Mouse (Mus musculus) olfactory bulb, adult 2 months (tissue): ENCODE measurements around the gene Dlx4. TPM values are rescaled to one million over a fixed set of nuclear protein-coding genes. Genes with fewer than 3 reads are reported as not detected.

Experiments
- H3K27ac ChIP-seq: fragments of 200-500 bp; 2 replicates; pipeline ENCODE4 v1.5.1; 2012; ENCODE audit warnings: low read depth, low read length; ENCODE audit not compliant: insufficient read depth
- H3K4me1 ChIP-seq: fragments of 200-500 bp; 2 replicates; pipeline ENCODE4 v1.6.1; 2012; ENCODE audit warnings: low read length; ENCODE audit not compliant: control insufficient read depth, insufficient read depth
- H3K4me3 ChIP-seq: fragments of 200-500 bp; 2 replicates; pipeline ENCODE4 v1.5.1; 2012; ENCODE audit warnings: mild to moderate bottlenecking, low read depth, low read length, moderate library complexity; ENCODE audit not compliant: insufficient read depth
- CTCF ChIP-seq: fragments of 200-500 bp; IDR thresholded peaks from 2 replicates; pipeline ENCODE4 v1.5.1; 2012; ENCODE audit warnings: low read depth, mild to moderate bottlenecking, low read length, moderate library complexity; ENCODE audit not compliant: insufficient read depth
- POLR2A ChIP-seq: fragments of 200-500 bp; IDR thresholded peaks from 2 replicates; pipeline ENCODE4 v1.6.1; 2012; ENCODE audit warnings: mild to moderate bottlenecking, low read depth, low read length, moderate library complexity; ENCODE audit not compliant: insufficient read depth
- WGBS: fragments of 180-500 bp; shearing (Covaris S2); methylation state at CpG from one replicate; pipeline ENCODE4 v1.1.7; 2018; 5-methylcytosine and 5-hydroxymethylcytosine counted together
- polyA plus RNA-seq: library from polyadenylated mRNA; stranded (reverse); fragments of >200 nt; gene quantifications from 2 replicates; pipeline ENCODE4 v1.2.4, GENCODE M21; 2012; ENCODE audit warnings: low replicate concordance; ENCODE audit not compliant: missing spikeins, insufficient read depth, insufficient read length

Gene Dlx4
- polyA plus RNA-seq, 1 experiment: not detected

DNA sequence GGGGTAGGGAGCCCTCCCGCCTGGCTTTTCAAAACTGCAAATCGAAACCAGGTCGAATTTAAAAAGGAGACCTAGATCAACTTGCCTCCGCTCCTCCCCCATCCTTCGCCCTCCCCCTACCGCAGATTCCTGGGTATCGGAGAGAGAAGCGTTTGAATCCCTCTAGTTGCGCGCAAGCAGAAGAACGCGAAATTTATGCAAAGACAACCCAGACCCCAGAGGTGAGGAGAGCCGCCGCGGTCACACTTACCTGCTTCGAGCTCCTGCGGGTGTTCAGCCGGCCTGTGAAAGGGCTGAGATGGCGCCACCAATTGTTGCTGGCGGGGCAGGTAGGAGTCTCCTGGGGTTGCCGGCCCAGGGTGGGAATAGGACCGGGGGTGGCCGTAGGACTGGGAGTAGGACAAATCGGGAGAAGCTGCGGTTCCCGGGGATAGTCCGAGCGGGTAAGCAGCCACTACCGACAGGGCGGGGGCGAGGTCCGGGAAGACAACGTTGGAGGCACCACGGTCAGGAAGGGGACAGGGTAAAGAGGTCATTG is 1.0 kb downstream of the Dlx4 start:
- TF ChIP-seq POLR2A (no peak), CTCF (no peak)
- peaks cover 21% of the 10 kb centered on the region for H3K4me1 ChIP-seq
- 1% methylated on average over 34 of the region's 34 CpGs for WGBS
- H3K27ac ChIP-seq: no peak overlapping the region
- H3K4me3 ChIP-seq: no peak overlapping the region

DNA sequence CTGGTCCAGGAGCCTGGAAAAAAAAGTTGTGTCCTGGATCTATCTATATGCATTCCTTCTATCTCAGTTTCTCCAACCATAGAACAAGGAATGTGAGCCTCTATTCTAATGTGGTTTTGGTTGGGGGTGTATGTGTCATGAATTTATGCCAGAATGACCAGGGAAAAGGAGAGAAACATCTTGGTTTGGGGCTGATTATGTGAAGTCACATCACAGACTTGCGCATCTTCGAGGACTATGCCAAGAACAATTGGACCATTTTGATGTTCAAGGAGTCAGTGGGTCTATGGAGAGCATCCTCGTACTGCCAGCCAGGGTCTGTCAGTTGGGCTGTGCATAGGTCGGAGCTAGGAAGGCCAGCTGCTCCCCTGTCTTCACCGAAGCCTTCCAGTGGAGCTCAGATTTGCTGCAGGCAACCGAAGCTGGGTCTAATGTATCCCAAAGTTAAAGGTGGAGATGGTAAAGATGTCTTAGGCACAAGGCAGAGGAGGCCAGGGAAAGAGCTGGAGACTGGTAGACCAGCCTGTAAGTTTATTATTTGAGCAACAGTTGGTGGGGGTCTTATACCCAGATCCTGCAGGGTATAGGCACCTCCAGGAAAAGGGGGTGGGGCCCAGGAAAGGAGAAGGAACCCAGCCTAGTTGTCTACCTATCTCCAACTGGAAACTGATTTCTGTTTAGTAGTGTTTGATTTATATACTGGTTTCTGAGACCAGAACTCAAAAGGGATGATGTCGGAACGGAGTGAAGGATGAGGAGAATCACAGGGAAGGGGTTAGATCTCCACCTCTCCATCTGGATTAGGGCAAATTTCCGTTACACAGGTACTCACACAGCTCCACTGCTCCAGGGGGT is 1.7 kb downstream of the Dlx4 start:
- 15% methylated on average over 9 of the region's 9 CpGs for WGBS
- Histone ChIP-seq H3K27ac (no peak overlapping the region), H3K4me1 (peaks cover 21% of the 10 kb centered on the region), H3K4me3 (no peak overlapping the region)
- TF ChIP-seq CTCF: no peak
- no peak for TF ChIP-seq POLR2A

DNA sequence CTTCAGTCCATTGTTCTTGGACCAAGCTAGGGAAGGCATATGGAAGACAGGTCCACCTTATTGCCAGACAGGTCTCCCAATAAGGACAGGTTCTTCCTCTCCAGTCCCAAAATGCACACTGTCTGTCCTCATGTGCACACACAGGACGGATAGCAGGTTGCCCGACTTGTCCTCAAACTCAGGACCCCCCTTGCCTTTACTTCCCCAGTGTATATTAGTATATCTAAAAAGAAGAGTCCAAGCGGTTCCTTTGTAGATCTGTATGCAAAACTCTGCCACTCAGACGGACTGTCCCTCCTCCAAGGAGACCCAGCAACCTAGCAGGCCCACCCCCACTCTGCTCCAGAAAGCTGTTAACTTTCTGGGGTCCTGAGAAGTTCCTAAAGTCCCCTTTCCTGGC is 2.4 kb downstream of the Dlx4 start:
- WGBS: 10% methylated on average over 4 of the region's 4 CpGs
- no peak overlapping the region for H3K27ac ChIP-seq
- TF ChIP-seq POLR2A (no peak), CTCF (no peak)
- peaks cover 21% of the 10 kb centered on the region for H3K4me1 ChIP-seq
- no peak overlapping the region for H3K4me3 ChIP-seq

DNA sequence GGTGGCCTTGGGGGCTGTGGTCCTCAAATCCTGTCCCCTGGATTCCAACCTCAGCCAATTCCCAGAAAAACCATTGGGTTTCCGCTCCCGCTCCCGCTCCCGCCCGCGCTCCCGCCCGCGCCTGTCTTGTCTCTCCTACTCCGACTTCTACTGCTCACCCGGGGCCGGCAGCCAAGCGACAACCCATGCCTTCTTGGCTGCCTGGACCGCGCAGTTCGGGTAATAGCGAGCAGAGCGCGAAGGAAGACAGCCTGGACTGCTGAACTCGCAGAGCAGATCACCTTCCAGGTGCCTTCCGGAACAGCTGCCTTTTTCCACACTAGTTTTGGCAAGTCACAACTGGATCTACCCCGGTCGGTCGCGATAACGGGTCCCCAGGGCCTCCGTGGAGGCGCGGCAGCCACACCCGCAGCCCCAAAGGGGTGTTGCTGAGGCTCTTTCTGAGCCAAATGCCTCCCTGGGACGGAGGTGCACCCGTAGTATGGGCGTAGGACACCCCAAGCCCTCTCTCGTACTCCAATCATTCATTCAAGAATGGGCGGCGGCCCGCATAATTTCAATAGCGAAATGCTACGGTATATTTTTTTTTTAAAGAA is 3.0 kb downstream of the Dlx4 start:
- TF ChIP-seq POLR2A (no peak), CTCF (no peak)
- 2% methylated on average over 39 of the region's 39 CpGs for WGBS
- H3K4me1 ChIP-seq: peaks cover 21% of the 10 kb centered on the region
- H3K4me3 ChIP-seq: no peak overlapping the region
- H3K27ac ChIP-seq: no peak overlapping the region

- no peak overlapping the region for H3K4me3 ChIP-seq
- no peak overlapping the region for H3K27ac ChIP-seq
- H3K4me1 ChIP-seq: peaks cover 21% of the 10 kb centered on the region
- WGBS: 16% methylated on average over 10 of the region's 10 CpGs
- TF ChIP-seq CTCF (no peak), POLR2A (no peak)
Measured at GRCm38 (mm10) chr11:95142258-95142657, 3.8 kb downstream of the Dlx4 start.

DNA sequence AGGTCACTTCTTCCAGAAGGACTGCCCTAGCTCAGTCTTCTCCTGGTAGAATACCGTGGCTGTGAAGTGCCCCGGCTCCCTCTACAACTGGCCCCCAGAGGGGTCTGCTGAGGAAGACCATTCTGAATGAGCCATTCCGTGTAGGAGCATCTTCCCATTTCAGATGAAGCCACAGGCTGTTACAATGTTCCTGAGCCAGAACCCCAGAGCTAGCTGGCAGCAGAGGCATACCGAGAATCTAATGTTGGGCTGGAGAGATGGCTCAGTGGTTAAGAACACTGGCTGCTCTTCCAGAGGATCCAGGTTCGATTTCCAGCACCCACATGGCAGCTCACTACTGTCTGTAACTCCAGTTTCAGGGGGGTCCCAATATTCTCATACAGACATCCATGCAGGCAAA is 6.2 kb downstream of the Dlx4 start:
- Histone ChIP-seq H3K4me1 (peaks cover 8% of the 10 kb centered on the region), H3K27ac (no peak overlapping the region), H3K4me3 (no peak overlapping the region)
- WGBS: 45% methylated on average over 5 of the region's 5 CpGs
- TF ChIP-seq POLR2A: no peak
- no peak for TF ChIP-seq CTCF

- Histone ChIP-seq H3K4me3 (no peak overlapping the region), H3K27ac (no peak overlapping the region), H3K4me1 (no peaks in the 10 kb centered on the region)
- TF ChIP-seq POLR2A (no peak), CTCF (no peak)
- WGBS: 57% methylated on average over 6 of the region's 6 CpGs
Measured at GRCm38 (mm10) chr11:95137281-95137680, 8.8 kb downstream of the Dlx4 start.

- TF ChIP-seq POLR2A (no peak), CTCF (no peak)
- WGBS: 81% methylated on average over 6 of the region's 6 CpGs
- Histone ChIP-seq H3K4me1 (no peaks in the 10 kb centered on the region), H3K4me3 (no peak overlapping the region), H3K27ac (no peak overlapping the region)
Measured at GRCm38 (mm10) chr11:95133321-95133720, 12.7 kb downstream of the Dlx4 start.

DNA sequence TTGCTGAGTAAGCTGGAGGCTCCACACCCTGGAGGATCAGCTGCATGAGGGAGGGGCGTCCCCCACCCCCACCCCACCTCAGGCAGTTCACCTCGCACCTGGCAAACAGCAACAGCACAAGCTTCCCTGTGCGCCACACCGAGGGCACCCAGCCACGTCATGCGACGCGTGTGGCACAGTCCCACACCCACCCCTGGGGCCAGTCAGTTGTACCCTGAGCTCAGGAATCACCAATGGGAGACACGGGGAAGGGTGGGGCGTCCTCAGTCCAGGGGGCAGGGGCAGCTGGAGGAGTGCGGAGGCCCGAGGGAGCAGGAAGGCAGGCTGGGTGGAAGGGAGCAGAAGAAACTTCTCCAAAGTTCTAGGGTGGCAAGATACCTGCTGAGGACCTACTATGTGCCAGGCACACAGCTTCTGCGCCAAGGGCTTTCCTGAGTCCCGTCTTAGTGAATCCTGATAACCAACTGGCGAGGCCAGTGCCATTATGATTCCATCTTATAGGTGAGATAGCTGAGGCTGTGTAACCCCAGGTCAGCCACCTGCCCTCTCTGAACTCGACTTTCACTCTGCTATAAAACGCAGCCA is 15.3 kb downstream of the Dlx4 start:
- no peak overlapping the region for H3K4me3 ChIP-seq
- WGBS: 83% methylated on average over 17 of the region's 17 CpGs
- H3K27ac ChIP-seq: no peak overlapping the region
- H3K4me1 ChIP-seq: peaks cover 6% of the 10 kb centered on the region
- TF ChIP-seq CTCF (no peak), POLR2A (no peak)
